Mouse (Mus musculus) heart, adult 2 months (tissue): ENCODE results near the gene Ttc28.

Source experiments
- CTCF ChIP-seq: fragments of 200-600 bp; IDR thresholded peaks from 2 replicates; pipeline ENCODE4 v1.8.1; 2022; ENCODE audit warnings: antibody characterized with exemption, mild to moderate bottlenecking, moderate library complexity
- EP300 ChIP-seq: fragments of 200-500 bp; IDR thresholded peaks from 2 replicates; pipeline ENCODE4 v1.6.1; 2011; ENCODE audit warnings: low read depth, low read length, control low read depth; ENCODE audit not compliant: insufficient read depth
- POLR2A ChIP-seq: fragments of 200-500 bp; IDR thresholded peaks from 2 replicates; pipeline ENCODE4 v1.6.1; 2011; ENCODE audit warnings: mild to moderate bottlenecking, low read depth, low read length, control low read depth; ENCODE audit not compliant: insufficient read depth

GRCm38 (mm10) chr5:111026209-111026608 is 146.6 kb downstream of the Ttc28 start:
- TF ChIP-seq POLR2A, result no peak
- TF ChIP-seq CTCF, result no peak
- TF ChIP-seq EP300, result no peak
